Mouse (Mus musculus): ENCODE measurements around the gene Ddx31. TPM values are rescaled to one million over a fixed set of nuclear protein-coding genes. Genes with fewer than 3 reads are reported as not detected.

Gene Ddx31
- polyA plus RNA-seq, 1 experiment = 7.0 TPM

DNA sequence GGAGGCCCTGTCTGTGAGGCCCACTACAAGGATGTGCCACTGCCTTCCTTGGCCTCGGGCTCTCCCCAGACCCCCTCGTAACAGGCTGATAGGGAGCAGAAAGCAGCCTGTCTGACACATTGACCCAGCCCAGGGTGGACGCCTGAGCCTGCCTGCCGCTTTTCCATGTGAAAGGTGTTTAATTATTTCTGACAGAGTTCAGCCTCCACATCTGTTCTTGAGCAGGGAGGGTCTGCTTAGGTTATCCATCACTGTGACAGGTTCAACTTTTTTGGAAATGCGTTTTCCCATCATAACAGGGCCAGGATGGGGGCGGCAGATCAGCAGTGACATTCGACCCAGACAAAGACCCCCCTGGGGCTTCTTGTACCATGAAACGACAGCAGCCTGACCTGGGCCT lies 112.8 kb downstream of the Ddx31 start:
- H3K4me1 ChIP-seq (ENCODE audit: control insufficient read depth, insufficient read depth, low read length) = no peaks in the 10 kb centered on the region
- H3K27ac ChIP-seq (ENCODE audit: control insufficient read depth, insufficient read depth, low read depth, low read length, poor library complexity) = no peak overlapping the region
- no peak overlapping the region for H3K4me3 ChIP-seq (replicated peaks; ENCODE audit: control insufficient read depth, low read depth, low read length)
- WGBS = 73% methylated on average over 8 of the region's 8 CpGs
- TF ChIP-seq CTCF (IDR thresholded peaks at IDR 0.05; ENCODE audit: control insufficient read depth, insufficient read depth, low read length) = no peak
- TF ChIP-seq POLR2A (IDR thresholded peaks at IDR 0.05; ENCODE audit: borderline replicate concordance, control insufficient read depth, low read depth, low read length) = no peak

DNA sequence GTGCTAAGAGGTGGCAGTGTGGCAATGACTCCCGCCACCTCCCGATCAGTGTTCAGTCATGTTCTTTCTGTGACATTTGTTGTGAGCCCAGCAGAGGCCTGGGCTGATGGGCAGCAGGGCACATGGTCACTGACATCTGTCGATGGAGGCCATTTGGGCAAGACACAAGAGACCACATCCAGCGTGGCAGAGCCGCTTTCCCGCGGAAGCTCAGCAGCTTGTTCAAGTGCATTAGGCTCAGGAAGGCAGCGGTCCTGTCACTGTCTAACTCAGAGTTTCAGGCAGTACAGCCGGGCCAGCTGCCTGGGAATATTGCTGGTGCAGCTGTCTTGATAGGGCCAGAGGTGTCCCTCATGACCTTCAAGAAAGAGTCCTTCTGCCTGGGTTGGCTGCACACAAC lies 114.4 kb downstream of the Ddx31 start:
- TF ChIP-seq POLR2A (IDR thresholded peaks at IDR 0.05; ENCODE audit: borderline replicate concordance, control insufficient read depth, low read depth, low read length) = no peak
- no peak for TF ChIP-seq CTCF (IDR thresholded peaks at IDR 0.05; ENCODE audit: control insufficient read depth, insufficient read depth, low read length)
- Histone ChIP-seq H3K4me3 (replicated peaks; ENCODE audit: control insufficient read depth, low read depth, low read length) (no peak overlapping the region), H3K4me1 (ENCODE audit: control insufficient read depth, insufficient read depth, low read length) (no peaks in the 10 kb centered on the region), H3K27ac (ENCODE audit: control insufficient read depth, insufficient read depth, low read depth, low read length, poor library complexity) (no peak overlapping the region)
- 84% methylated on average over 9 of the region's 9 CpGs for WGBS

Other genes with a start within 250 kb of the Ddx31 start
- gene Gfi1b, start 218.4 kb upstream of the Ddx31 start, polyA plus RNA-seq (2011; ENCODE audit: insufficient read depth, insufficient read length, low replicate concordance, missing spikeins) = 62.0 and 66.9 TPM in 2 replicates
- gene Tsc1, start 199.2 kb upstream of the Ddx31 start, polyA plus RNA-seq (2011; ENCODE audit: insufficient read depth, insufficient read length, low replicate concordance, missing spikeins) = 9.4 and 12.5 TPM in 2 replicates
- gene Spaca9, start 140.7 kb upstream of the Ddx31 start, polyA plus RNA-seq (2011; ENCODE audit: insufficient read depth, insufficient read length, low replicate concordance, missing spikeins) = 2.5 TPM in 1 of 2 replicates, not detected in the other
- gene Ak8, start 140.2 kb upstream of the Ddx31 start, polyA plus RNA-seq (2011; ENCODE audit: insufficient read depth, insufficient read length, low replicate concordance, missing spikeins) = 1.7 TPM in 1 of 2 replicates, not detected in the other
- 5.7 and 9.6 TPM in 2 replicates for gene Gtf3c4, start within 50 bp of the Ddx31 start, polyA plus RNA-seq (2011; ENCODE audit: insufficient read depth, insufficient read length, low replicate concordance, missing spikeins)
- gene Barhl1, start 76.3 kb downstream of the Ddx31 start, polyA plus RNA-seq (2011; ENCODE audit: insufficient read depth, insufficient read length, low replicate concordance, missing spikeins) = not detected in 2 replicates
- 0.90 TPM in 1 of 2 replicates, not detected in the other for gene Cfap77, start 214.7 kb downstream of the Ddx31 start, polyA plus RNA-seq (2011; ENCODE audit: insufficient read depth, insufficient read length, low replicate concordance, missing spikeins)
- gene Ttf1, start 219.9 kb downstream of the Ddx31 start, polyA plus RNA-seq (2011; ENCODE audit: insufficient read depth, insufficient read length, low replicate concordance, missing spikeins) = 7.4 and 18.1 TPM in 2 replicates

Data from bone marrow, adult 2 months (tissue).